Mouse (Mus musculus): ENCODE measurements around the gene Elavl4. TPM values are rescaled to one million over a fixed set of nuclear protein-coding genes. Genes with fewer than 3 reads are reported as not detected.

The Elavl4 gene
- polyA plus RNA-seq, 1 experiment from 2014 or later = 83.3 TPM

- no peak for ATAC-seq (replicated peaks; ENCODE audit: insufficient number of reproducible peaks, low FRiP score, low TSS enrichment, low read depth)
- no peak overlapping the region for H3K9ac ChIP-seq (replicated peaks; ENCODE audit: low read length)
- WGBS = 70% methylated on average over 5 of the region's 5 CpGs
Measured at GRCm38 (mm10) chr4:110306972-110307371, 44.7 kb downstream of the Elavl4 start.

GRCm38 (mm10) chr4:110306559-110306958 is 45.1 kb downstream of the Elavl4 start:
- ATAC-seq (replicated peaks; ENCODE audit: insufficient number of reproducible peaks, low FRiP score, low TSS enrichment, low read depth) = no peak

More at GRCm38 (mm10) chr4:110306972-110307371, 44.7 kb downstream of the Elavl4 start:
- no peak overlapping the region for H3K4me2 ChIP-seq (ENCODE audit: low read depth, low read length)
- DNase-seq (ENCODE audit: low spot score) = no peak
- H3K9me3 ChIP-seq (replicated peaks; ENCODE audit: control insufficient read depth, low read length) = no peaks in the 10 kb centered on the region
- no peaks in the 10 kb centered on the region for H3K4me1 ChIP-seq (ENCODE audit: control insufficient read depth, insufficient read depth, low read length)
- H3K27ac ChIP-seq (replicated peaks; ENCODE audit: low read depth, low read length) = no peak overlapping the region
- H3K27me3 ChIP-seq (ENCODE audit: control insufficient read depth, insufficient read depth, low read length) = no peaks in the 10 kb centered on the region
- H3K36me3 ChIP-seq (replicated peaks; ENCODE audit: control insufficient read depth, insufficient read depth, low read depth, low read length) = no peaks in the 10 kb centered on the region
- no peak overlapping the region for H3K4me3 ChIP-seq (ENCODE audit: low read depth, low read length)

GRCm38 (mm10) chr4:110295793-110296192 is 55.9 kb downstream of the Elavl4 start:
- Histone ChIP-seq H3K36me3 (replicated peaks; ENCODE audit: control insufficient read depth, insufficient read depth, low read depth, low read length) (no peaks in the 10 kb centered on the region), H3K4me3 (ENCODE audit: low read depth, low read length) (no peak overlapping the region), H3K27ac (replicated peaks; ENCODE audit: low read depth, low read length) (no peak overlapping the region), H3K4me2 (ENCODE audit: low read depth, low read length) (no peak overlapping the region), H3K9me3 (replicated peaks; ENCODE audit: control insufficient read depth, low read length) (no peaks in the 10 kb centered on the region), H3K9ac (replicated peaks; ENCODE audit: low read length) (no peak overlapping the region), H3K4me1 (ENCODE audit: control insufficient read depth, insufficient read depth, low read length) (no peaks in the 10 kb centered on the region), H3K27me3 (ENCODE audit: control insufficient read depth, insufficient read depth, low read length) (no peaks in the 10 kb centered on the region)
- DNase-seq (ENCODE audit: low spot score) (no peak), ATAC-seq (replicated peaks; ENCODE audit: insufficient number of reproducible peaks, low FRiP score, low TSS enrichment, low read depth) (no peak)
- WGBS = 85% methylated on average over 3 of the region's 3 CpGs

More at GRCm38 (mm10) chr4:110306559-110306958, 45.1 kb downstream of the Elavl4 start:
- WGBS = 79% methylated on average over 11 of the region's 11 CpGs
- Histone ChIP-seq H3K36me3 (replicated peaks; ENCODE audit: control insufficient read depth, insufficient read depth, low read depth, low read length) (no peaks in the 10 kb centered on the region), H3K9ac (replicated peaks; ENCODE audit: low read length) (no peak overlapping the region), H3K27me3 (ENCODE audit: control insufficient read depth, insufficient read depth, low read length) (no peaks in the 10 kb centered on the region), H3K4me1 (ENCODE audit: control insufficient read depth, insufficient read depth, low read length) (no peaks in the 10 kb centered on the region), H3K4me2 (ENCODE audit: low read depth, low read length) (no peak overlapping the region), H3K27ac (replicated peaks; ENCODE audit: low read depth, low read length) (no peak overlapping the region), H3K4me3 (ENCODE audit: low read depth, low read length) (no peak overlapping the region), H3K9me3 (replicated peaks; ENCODE audit: control insufficient read depth, low read length) (no peaks in the 10 kb centered on the region)
- DNase-seq (ENCODE audit: low spot score) = no peak

- DNase-seq (ENCODE audit: low spot score) = no peak
- no peak overlapping the region for H3K4me3 ChIP-seq (ENCODE audit: low read depth, low read length)
- H3K36me3 ChIP-seq (replicated peaks; ENCODE audit: control insufficient read depth, insufficient read depth, low read depth, low read length) = no peaks in the 10 kb centered on the region
- H3K9me3 ChIP-seq (replicated peaks; ENCODE audit: control insufficient read depth, low read length) = no peaks in the 10 kb centered on the region
- H3K4me1 ChIP-seq (ENCODE audit: control insufficient read depth, insufficient read depth, low read length) = no peaks in the 10 kb centered on the region
- ATAC-seq (replicated peaks; ENCODE audit: insufficient number of reproducible peaks, low FRiP score, low TSS enrichment, low read depth) = no peak
- H3K27ac ChIP-seq (replicated peaks; ENCODE audit: low read depth, low read length) = no peak overlapping the region
- no peak overlapping the region for H3K4me2 ChIP-seq (ENCODE audit: low read depth, low read length)
- no peaks in the 10 kb centered on the region for H3K27me3 ChIP-seq (ENCODE audit: control insufficient read depth, insufficient read depth, low read length)
- no peak overlapping the region for H3K9ac ChIP-seq (replicated peaks; ENCODE audit: low read length)
- WGBS = 59% methylated on average over 5 of the region's 5 CpGs
Measured at GRCm38 (mm10) chr4:110293238-110293637, 58.5 kb downstream of the Elavl4 start.

- ATAC-seq (replicated peaks; ENCODE audit: insufficient number of reproducible peaks, low FRiP score, low TSS enrichment, low read depth) = peak; percentile 74
- peak; percentile 30 for DNase-seq (ENCODE audit: low spot score)
- 32% methylated on average over 10 of the region's 10 CpGs for WGBS
- Histone ChIP-seq H3K9ac (replicated peaks; ENCODE audit: low read length) (no peak overlapping the region), H3K4me1 (ENCODE audit: control insufficient read depth, insufficient read depth, low read length) (no peaks in the 10 kb centered on the region), H3K27ac (replicated peaks; ENCODE audit: low read depth, low read length) (no peak overlapping the region), H3K9me3 (replicated peaks; ENCODE audit: control insufficient read depth, low read length) (no peaks in the 10 kb centered on the region), H3K4me2 (ENCODE audit: low read depth, low read length) (no peak overlapping the region), H3K27me3 (ENCODE audit: control insufficient read depth, insufficient read depth, low read length) (no peaks in the 10 kb centered on the region), H3K36me3 (replicated peaks; ENCODE audit: control insufficient read depth, insufficient read depth, low read depth, low read length) (no peaks in the 10 kb centered on the region), H3K4me3 (ENCODE audit: low read depth, low read length) (no peak overlapping the region)
Measured at GRCm38 (mm10) chr4:110292471-110292870, 59.2 kb downstream of the Elavl4 start.

GRCm38 (mm10) chr4:110290544-110291095 is 61.1 kb downstream of the Elavl4 start:
- no peak overlapping the region for H3K9ac ChIP-seq (replicated peaks; ENCODE audit: low read length)
- H3K4me3 ChIP-seq (ENCODE audit: low read depth, low read length) = no peak overlapping the region
- no peaks in the 10 kb centered on the region for H3K27me3 ChIP-seq (ENCODE audit: control insufficient read depth, insufficient read depth, low read length)
- H3K36me3 ChIP-seq (replicated peaks; ENCODE audit: control insufficient read depth, insufficient read depth, low read depth, low read length) = no peaks in the 10 kb centered on the region
- ATAC-seq (replicated peaks; ENCODE audit: insufficient number of reproducible peaks, low FRiP score, low TSS enrichment, low read depth) (no peak), DNase-seq (ENCODE audit: low spot score) (peak; percentile 52)
- no peak overlapping the region for H3K27ac ChIP-seq (replicated peaks; ENCODE audit: low read depth, low read length)
- H3K4me2 ChIP-seq (ENCODE audit: low read depth, low read length) = no peak overlapping the region
- WGBS = 75% methylated on average over 7 of the region's 7 CpGs
- H3K4me1 ChIP-seq (ENCODE audit: control insufficient read depth, insufficient read depth, low read length) = no peaks in the 10 kb centered on the region
- H3K9me3 ChIP-seq (replicated peaks; ENCODE audit: control insufficient read depth, low read length) = no peaks in the 10 kb centered on the region

GRCm38 (mm10) chr4:110290056-110290455 is 61.7 kb downstream of the Elavl4 start:
- Histone ChIP-seq H3K4me3 (ENCODE audit: low read depth, low read length) (no peak overlapping the region), H3K27me3 (ENCODE audit: control insufficient read depth, insufficient read depth, low read length) (no peaks in the 10 kb centered on the region), H3K27ac (replicated peaks; ENCODE audit: low read depth, low read length) (0 out of 2 replicates have a peak overlapping the region, but pooled peaks have one; percentile 20), H3K4me2 (ENCODE audit: low read depth, low read length) (no peak overlapping the region), H3K9ac (replicated peaks; ENCODE audit: low read length) (no peak overlapping the region), H3K4me1 (ENCODE audit: control insufficient read depth, insufficient read depth, low read length) (no peaks in the 10 kb centered on the region), H3K9me3 (replicated peaks; ENCODE audit: control insufficient read depth, low read length) (no peaks in the 10 kb centered on the region), H3K36me3 (replicated peaks; ENCODE audit: control insufficient read depth, insufficient read depth, low read depth, low read length) (no peaks in the 10 kb centered on the region)
- ATAC-seq (replicated peaks; ENCODE audit: insufficient number of reproducible peaks, low FRiP score, low TSS enrichment, low read depth) (0 out of 2 replicates have a peak, but pooled peaks have one; percentile 38), DNase-seq (ENCODE audit: low spot score) (no peak)
- 49% methylated on average over 12 of the region's 12 CpGs for WGBS

GRCm38 (mm10) chr4:110287412-110288067 is 64.2 kb downstream of the Elavl4 start:
- Histone ChIP-seq H3K9me3 (replicated peaks; ENCODE audit: control insufficient read depth, low read length) (no peaks in the 10 kb centered on the region), H3K4me1 (ENCODE audit: control insufficient read depth, insufficient read depth, low read length) (no peaks in the 10 kb centered on the region), H3K4me3 (ENCODE audit: low read depth, low read length) (no peak overlapping the region), H3K4me2 (ENCODE audit: low read depth, low read length) (no peak overlapping the region), H3K36me3 (replicated peaks; ENCODE audit: control insufficient read depth, insufficient read depth, low read depth, low read length) (no peaks in the 10 kb centered on the region), H3K27me3 (ENCODE audit: control insufficient read depth, insufficient read depth, low read length) (no peaks in the 10 kb centered on the region), H3K27ac (replicated peaks; ENCODE audit: low read depth, low read length) (no peak overlapping the region), H3K9ac (replicated peaks; ENCODE audit: low read length) (no peak overlapping the region)
- DNase-seq (ENCODE audit: low spot score) (peak; percentile 22), ATAC-seq (replicated peaks; ENCODE audit: insufficient number of reproducible peaks, low FRiP score, low TSS enrichment, low read depth) (no peak; the same call in 1 of the 2 replicates)
- WGBS = 26% methylated on average over 11 of the region's 11 CpGs

Measured in embryonic facial prominence, embryonic 11.5 days (tissue).